Mouse (Mus musculus) T-helper 17 cell (primary cell): Measurements from ENCODE around the gene Zfp948.

Experiments used
- in situ Hi-C, 2 experiments: fragments of 300-600 bp; cut with MboI, MseI; formaldehyde crosslinking; loops; 1 replicate in 1 of 2; 2 replicates in 1 of 2; pipeline ENCODE4 v1.15.1; 2025; ENCODE audit warnings: high pct_unique_total_duplicates in 2 of 2

Zfp948 gene

GRCm38 (mm10) chr17:21566728-21567349, at the start of gene Zfp948:
Zfp948 (plus strand) TSS chr17:21567008.
- in situ Hi-C loops, result loop anchor here (5.0 to 10.0 kb wide), 3 partner anchors 90 to 622 kb away; partner anchors contain the start of gene Ppp2r1a (in 1 of the 2)

- in situ Hi-C loops, result loop anchor here in 1 of 2 experiments (5.0 kb wide), 2 partner anchors 90 to 250 kb away; no protein-coding TSS in a partner anchor
These were observed 49.6 kb upstream of the Zfp948 start for GRCm38 (mm10) chr17:21517130-21517671.

- in situ Hi-C loops, result no loop called here
These were observed 40.5 kb upstream of the Zfp948 start for GRCm38 (mm10) chr17:21526270-21526669.

DNA sequence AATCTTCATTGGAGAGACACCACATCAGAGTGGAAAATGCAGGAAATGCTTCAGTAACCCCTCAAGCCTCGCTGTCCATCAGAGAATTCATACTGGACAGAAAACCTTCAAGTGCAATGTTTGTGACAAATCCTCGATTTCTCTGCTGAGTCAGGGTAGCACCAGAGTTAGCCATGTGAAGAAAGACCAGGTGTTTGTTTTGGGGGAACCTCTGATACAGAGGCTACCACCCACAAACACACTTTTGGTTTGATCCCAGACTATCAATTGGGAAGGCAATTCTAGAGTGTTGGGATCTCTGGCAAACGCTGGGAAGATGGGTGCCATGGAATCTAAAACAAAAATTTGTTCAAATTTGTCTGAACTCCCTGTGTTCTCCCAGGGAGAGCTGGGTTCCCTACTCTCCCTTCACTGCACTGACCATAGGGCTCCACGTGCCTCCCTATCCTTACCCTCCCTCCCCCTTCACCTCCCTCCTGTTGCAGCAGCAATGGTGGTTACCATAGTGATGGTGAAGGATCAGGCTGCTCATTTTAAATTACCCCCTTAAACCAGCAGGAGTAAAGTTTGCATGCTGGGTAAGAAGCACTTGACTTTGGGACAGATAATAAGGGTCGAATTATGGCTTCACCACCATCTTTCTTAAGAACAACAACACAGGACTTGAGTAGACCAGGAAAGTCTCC, 36.0 kb upstream of the Zfp948 start:
- in situ Hi-C loops, result loop anchor here (5.0 to 10.0 kb wide), 4 partner anchors 43 to 258 kb away; partner anchors contain the start of genes Zfp51 (in 1 of the 2) and Zfp53 (in 1 of the 2)

DNA sequence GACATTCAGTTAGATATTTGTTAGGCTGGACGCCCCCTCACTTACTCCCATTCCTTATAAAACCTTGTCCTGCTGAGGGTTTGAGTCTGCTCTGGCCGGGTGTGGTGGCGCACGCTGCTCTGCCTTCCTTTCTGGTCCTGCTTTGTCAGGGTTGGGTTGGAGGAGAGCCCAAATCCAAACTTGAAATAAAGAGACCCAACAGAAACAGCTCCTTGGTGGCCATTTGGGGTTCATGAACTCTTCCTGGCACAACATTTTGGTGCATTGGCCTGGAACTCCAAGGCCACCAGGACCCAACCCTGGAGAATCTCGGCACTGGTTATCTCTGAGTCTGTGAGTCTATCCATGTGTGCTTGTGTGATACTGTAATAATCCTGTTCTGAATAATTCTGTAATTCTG, 35.2 kb upstream of the Zfp948 start:
- in situ Hi-C loops, result loop anchor here (5.0 to 10.0 kb wide), 4 partner anchors 44 to 259 kb away; partner anchors contain the start of genes Zfp51 (in 1 of the 2) and Zfp53 (in 1 of the 2)

- in situ Hi-C loops, result loop anchor here (5.0 to 10.0 kb wide), 4 partner anchors 45 to 260 kb away; partner anchors contain the start of genes Zfp51 (in 1 of the 2) and Zfp53 (in 1 of the 2)
These were observed 34.5 kb upstream of the Zfp948 start for GRCm38 (mm10) chr17:21532101-21532951.

DNA sequence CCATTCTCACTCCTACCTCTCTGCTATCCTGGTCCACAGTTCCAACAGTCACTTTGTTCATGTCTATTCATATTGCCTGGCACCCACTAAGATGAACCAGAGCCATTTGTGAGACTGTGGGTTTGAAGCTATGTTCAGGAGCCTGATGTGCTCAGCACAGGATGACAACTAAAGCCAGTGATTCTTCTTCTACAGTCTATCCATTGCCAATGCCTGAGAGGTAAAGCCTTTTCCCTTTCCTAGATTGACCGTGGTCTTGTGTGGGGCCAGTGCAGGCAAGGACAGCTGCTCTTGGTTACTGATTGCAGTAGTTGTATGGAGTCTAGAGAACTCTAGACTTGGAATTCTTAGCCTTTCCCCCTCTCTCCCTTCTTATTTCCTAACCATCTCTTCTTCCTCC, 32.8 kb upstream of the Zfp948 start:
- in situ Hi-C loops, result loop anchor here (5.0 to 10.0 kb wide), 4 partner anchors 47 to 262 kb away; partner anchors contain the start of genes Zfp51 (in 1 of the 2) and Zfp53 (in 1 of the 2)

DNA sequence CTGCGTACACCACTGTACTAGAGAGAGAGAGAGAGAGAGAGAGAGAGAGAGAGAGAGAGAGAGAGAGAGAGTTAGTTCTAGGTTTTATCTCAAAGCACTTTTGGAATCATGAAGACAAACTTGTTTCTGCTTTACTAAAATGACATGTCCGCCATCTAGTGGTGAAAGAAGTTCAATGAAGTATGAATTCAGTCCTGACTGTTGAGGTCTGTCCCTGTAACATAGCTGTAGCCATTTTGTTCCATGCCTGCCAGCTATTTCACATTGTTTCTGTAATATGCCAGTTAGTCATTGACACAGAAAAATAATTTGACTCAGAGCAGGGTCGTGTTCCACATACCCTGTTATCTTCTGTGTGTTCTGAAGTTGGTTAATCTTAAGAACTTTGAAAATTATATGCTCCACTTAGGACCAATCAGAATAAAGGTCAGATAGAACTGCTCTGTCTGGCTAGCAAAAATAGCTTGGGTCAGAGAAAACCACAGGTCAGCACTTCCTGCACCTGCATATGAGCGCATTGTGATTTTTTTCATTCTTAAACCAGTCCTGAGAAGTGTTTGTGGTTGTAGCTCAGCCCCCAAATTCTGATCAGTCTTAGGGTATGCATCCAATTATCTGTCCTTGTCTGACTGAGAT, 32.2 kb upstream of the Zfp948 start:
- in situ Hi-C loops, result loop anchor here (5.0 to 10.0 kb wide), 5 partner anchors 43 to 262 kb away; partner anchors contain the start of genes Zfp51 (in 1 of the 2) and Zfp53 (in 1 of the 2)

GRCm38 (mm10) chr17:21535096-21536001, 31.5 kb upstream of the Zfp948 start, which contains the start of gene Zfp52:
Zfp52 (plus strand) TSS chr17:21535539.
- in situ Hi-C loops, result loop anchor here in 1 of 2 experiments (5.0 to 10.0 kb wide), 2 partner anchors 42 to 81 kb away; partner anchors contain the start of gene Zfp51

DNA sequence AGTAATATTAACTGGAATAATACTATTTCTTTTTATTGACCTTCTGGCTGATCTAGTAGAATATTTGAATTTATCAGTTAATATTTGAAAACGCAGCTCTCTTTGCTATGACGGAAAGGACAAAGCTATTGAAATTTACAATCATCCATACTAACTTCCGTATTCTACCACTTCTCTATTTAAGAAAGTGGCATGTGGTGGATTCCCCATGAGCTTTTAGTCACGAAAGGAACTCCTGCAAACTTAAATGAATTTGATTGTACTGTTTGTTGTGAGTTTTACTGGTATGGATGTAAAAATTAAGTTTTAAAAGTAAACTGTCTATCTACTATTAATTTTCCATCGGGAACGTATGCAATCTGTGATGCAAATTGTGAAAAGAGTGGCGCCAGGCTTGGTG, 30.7 kb upstream of the Zfp948 start:
- in situ Hi-C loops, result loop anchor here in 1 of 2 experiments (5.0 to 10.0 kb wide), 2 partner anchors 41 to 81 kb away; partner anchors contain the start of gene Zfp51

DNA sequence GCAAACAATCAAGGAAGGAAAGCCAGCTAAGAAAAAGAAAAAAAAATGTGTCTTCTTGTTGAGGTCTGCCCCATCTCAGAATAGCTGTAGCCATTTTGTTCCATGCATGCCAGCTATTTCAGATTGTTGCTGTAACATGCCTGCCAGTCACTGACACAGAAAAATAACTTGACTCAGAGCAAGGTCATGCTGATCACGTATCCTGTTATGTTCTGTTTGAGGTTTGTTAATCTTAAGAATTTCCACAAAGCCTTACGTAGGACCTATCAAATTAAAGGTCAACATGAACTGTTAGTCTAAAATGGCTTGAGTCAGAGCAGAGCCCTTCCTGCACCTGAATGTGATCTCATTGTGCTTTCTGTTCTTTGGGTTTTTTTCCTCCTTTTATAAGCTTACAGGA, 30.1 kb upstream of the Zfp948 start:
- in situ Hi-C loops, result loop anchor here in 1 of 2 experiments (5.0 to 10.0 kb wide), 2 partner anchors 41 to 82 kb away; partner anchors contain the start of gene Zfp51

- in situ Hi-C loops, result no loop called here
These were observed 9.0 kb upstream of the Zfp948 start for GRCm38 (mm10) chr17:21557831-21558230.

DNA sequence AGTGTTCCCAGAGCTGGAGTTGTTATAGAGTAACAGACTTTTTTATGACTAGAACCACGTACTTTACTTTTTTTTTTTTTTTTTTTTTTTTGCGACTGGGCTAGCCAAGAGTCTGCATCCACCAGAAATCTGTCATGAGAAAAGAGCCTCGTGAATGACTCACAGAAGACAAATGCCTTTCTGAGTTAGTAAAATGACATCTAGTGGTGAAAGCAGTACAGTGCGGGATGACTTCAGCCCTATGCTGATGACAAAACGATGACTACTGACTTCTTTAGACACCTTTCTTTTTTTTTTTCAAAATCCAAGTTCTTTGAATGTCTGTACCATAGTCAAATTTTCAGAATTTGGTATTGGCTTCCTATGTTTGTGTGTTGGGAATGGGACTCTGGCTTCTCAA, 588 bp upstream of the Zfp948 start:
- in situ Hi-C loops, result loop anchor here (5.0 to 10.0 kb wide), 3 partner anchors 91 to 621 kb away; partner anchors contain the start of gene Ppp2r1a (in 1 of the 2)

- in situ Hi-C loops, result loop anchor here (5.0 to 10.0 kb wide), 3 partner anchors 90 to 623 kb away; partner anchors contain the start of gene Ppp2r1a (in 1 of the 2)
These were observed 888 bp downstream of the Zfp948 start for GRCm38 (mm10) chr17:21567696-21568095.

DNA sequence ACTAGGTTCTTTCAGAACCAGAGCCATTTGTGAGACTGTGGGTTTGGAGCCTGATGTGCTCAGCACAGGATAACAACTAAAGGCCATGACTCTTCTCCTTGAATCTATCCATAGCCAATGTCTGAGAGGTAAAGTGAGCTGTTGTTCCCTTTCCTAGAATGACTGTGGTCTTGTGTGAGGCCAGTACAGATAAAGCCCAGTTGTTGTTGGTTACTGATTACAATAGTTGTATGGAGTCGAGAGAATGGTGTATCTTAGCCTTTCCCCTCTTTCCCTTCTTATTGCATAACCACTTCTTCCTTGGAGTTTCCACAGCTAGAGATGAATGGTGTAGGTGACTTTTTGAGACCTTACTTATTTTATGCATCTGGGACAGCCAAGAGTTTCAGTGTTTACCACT, 12.3 kb downstream of the Zfp948 start:
- in situ Hi-C loops, result loop anchor here in 1 of 2 experiments (5.0 kb wide), 1 partner anchor 42 kb away; the partner anchor contains the start of gene Zfp52

DNA sequence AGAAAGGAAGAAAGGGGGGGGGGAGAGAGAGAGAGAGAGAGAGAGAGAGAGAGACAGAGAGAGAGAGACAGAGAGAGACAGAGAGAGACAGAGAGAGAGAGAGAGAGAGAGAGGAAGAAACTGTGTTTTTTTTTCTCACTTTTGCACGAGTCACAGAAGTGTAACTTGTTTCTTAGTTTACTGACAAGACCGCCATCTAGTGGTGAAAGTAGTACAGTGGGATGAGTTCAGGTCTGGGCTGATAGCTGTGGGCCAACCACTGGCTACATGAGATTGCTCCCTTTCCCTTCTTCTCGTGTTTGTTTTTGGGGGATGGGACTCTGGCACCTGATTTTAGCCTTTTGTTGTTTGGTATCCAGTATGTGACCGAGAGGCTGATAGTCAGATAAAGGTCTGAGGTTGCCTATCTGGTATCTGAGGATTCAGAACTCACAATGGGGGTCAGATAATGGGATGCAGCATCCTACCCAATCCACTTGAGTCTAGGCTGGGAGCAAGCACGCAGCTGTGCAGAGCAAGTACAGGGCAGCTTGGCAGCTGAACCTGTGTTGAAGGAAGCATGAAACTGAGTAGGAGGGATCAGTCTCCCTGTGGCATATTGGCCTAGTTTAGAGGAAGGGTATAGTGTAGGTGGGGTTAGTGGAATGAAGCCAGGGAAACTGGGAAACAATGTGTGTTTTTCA, 12.8 kb downstream of the Zfp948 start:
- in situ Hi-C loops, result loop anchor here in 1 of 2 experiments (5.0 kb wide), 1 partner anchor 42 kb away; the partner anchor contains the start of gene Zfp52

DNA sequence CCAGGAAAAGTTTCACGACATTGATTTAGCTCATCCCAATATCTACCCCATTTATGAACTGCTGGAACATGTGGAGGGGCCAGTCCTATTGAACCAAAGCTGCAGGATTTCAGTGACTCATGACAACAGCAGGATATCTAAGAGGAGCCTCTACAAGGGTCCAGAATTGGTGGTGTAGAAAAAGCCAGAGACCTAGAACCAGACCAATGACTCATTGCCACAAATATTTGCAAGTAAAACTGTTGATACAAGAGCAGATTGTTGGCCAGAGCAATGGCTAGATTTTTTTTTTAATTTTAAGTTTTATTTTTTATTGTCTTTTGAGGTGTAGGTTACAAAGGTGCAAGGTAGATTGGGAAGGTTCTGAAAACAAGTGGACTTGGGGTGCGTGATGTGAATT, 18.7 kb downstream of the Zfp948 start:
- in situ Hi-C loops, result no loop called here

- in situ Hi-C loops, result no loop called here
These were observed 49.5 kb downstream of the Zfp948 start for GRCm38 (mm10) chr17:21616356-21616755.
